Mouse (Mus musculus) heart, adult 18-20 months (tissue): ENCODE results near the gene U2af1l4. TPM values are rescaled to one million over a fixed set of nuclear protein-coding genes. Genes with fewer than 3 reads are reported as not detected.

Source experiments
- DNase-seq, 2 experiments: peaks; one replicate each; pipeline ENCODE4 v3.0.0; 2021 to 2022; ENCODE audit warnings: mixed read lengths in 1 of 2
- total RNA-seq, 2 experiments: library from RNA; stranded (reverse); gene quantifications; 2 replicates each; pipeline ENCODE4 v1.2.3; 2021

The U2af1l4 gene
- total RNA-seq, 2 experiments from 2014 or later: 61.2 to 65.9 TPM

DNA sequence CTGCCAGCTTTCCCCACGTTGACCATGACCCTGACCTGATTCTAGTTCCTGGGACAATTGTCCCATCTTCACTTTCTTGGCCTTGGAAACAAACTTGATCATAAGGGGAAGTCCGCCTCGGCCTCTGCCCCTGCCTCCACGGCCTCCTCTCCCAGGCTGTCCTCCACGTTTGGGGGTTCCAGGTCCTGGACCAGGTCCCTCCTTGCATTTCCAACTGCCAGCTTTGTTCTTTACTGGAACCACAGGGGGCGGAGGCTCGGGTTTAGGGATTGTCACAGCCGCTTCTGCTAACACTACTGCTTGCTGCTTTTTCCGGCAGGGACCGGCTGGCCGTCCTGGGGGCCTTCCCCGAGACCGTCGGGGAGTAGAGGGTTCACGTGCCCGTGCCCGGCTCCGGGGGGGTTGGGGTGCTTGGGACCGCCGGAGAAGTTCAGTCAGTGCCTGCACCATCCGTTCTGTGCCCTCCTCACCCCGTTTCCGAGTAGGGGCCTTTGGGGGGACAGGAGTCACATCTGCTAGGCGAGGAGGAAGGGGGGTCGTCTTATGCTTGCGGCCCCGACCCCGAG lies 23.4 kb downstream of the U2af1l4 start:
- DNase-seq: no peak

DNA sequence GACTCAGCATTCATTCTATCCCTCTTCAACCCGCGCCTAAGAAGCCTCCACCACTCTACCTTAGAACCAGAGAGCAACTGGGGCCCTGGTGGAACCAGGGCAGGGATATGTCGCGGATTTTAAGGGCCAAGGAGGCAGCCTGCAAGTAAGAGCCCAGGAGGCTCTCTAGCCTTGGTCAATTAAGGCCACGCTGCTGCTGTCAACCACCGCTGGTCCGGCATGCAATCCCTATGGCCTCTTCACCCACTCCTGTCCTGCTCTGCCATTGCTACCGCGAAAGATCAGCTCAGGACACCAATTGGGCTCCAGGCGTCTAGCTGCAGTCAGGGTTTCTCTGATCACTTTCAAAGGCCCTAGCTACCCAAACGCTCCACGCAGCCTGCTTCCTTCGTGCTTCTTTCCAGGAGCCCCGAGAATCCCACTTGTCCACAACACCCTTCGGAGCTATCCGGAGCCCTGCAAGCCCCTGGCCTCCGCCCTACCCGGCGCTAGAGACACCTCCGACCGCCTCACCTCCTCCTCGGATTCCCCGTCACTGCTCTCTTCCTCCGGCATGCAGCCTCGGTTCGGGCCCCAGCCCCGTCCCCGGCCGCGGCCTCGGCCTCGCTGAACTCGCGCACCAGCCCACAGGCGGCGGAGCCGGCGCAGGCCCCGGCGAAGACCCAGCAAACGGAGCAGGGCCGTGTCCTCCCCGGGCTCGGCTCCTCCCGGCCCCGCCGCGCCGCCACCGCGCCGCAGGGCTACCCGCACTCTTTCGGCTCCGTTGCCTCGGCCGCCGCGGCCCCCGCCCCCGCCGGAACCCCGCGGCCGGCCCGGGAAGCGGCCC lies 25.0 kb downstream of the U2af1l4 start:
- DNase-seq: peak in 1 of 2 experiments; percentile 66

DNA sequence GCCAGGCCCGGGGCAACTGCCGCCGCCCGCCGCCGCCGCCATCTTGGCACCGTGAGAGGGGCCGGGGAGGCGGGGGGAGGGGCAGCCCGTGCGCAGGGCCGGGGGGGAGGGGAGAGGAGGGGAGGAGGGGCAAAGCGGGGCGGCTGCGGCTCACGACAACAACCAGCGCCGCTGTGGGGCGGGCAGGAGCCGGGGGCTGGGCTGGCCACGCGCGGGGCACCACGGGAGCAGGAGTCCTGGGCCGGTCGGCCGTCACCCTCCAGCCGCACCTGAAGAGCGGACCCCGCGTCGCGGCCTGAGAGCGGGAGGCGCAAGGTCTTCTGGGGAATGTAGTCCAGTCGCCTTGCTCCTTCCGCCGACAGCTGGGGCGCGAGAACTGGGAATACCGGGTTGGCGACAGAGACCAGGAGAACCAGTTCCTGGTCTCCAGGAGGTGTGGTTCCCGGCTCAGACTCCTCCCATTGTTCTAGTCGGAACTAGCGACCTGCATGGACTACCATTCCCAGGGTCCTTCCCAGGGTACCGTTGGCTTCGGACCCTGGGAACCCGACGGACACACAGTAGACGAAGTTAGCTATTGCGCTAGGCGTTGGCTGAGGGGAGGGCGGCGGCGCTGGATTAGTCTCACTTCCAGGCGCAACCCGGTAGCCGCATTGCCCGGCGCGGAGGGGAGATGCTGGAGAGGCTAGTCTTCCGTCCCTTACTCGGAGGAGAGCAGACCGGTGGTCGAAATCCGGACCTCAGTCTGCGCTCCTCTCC lies 25.8 kb downstream of the U2af1l4 start, which contains the start of gene Kmt2b:
Gene Kmt2b (minus strand): TSS at position 51 of the 759 bp plus-strand sequence.
- DNase-seq: peak; percentile 96 to 99

DNA sequence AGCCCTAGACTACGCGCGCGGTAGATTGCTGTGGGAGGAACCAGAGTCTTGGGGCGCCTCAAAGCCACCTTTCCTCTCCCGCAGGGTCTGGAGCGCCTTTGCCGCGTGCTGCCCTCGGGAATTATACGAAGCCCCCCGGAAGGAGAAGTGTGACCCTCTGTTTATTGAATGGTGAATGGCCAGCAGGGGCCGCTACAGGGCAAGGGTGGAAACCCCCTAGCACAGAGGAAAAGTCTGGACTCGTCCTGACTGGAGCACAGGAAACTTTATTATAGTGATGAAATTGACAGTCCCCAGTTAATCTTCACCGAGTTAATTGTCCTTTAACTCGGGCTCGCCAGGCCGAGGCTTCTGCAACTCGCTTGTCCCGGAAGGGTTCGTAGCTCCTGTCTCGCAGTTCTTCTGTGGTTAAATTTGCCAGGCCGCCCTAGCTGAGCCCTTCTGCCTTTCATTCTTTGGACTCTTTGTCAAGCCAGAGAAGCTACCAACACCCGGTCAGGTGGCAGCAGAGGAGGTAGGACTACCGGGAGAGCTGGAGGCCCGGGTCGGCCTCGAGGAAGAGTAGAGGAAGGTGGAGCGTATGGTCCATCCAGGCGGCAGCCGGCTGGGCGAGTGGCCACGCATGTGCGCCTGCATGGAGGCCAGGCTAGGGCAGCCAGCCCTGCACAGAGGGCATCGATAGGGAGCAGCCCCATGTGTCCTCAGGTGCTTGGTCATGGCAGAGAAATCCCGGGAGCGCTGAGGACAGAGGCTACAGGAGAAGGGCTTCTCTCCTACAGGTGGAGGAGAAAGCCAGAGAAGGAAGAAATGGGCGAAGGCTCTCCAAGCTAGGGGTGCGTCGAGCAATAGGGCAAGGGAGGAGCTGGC lies 26.6 kb downstream of the U2af1l4 start:
- peak; percentile 85 to 94 for DNase-seq

DNA sequence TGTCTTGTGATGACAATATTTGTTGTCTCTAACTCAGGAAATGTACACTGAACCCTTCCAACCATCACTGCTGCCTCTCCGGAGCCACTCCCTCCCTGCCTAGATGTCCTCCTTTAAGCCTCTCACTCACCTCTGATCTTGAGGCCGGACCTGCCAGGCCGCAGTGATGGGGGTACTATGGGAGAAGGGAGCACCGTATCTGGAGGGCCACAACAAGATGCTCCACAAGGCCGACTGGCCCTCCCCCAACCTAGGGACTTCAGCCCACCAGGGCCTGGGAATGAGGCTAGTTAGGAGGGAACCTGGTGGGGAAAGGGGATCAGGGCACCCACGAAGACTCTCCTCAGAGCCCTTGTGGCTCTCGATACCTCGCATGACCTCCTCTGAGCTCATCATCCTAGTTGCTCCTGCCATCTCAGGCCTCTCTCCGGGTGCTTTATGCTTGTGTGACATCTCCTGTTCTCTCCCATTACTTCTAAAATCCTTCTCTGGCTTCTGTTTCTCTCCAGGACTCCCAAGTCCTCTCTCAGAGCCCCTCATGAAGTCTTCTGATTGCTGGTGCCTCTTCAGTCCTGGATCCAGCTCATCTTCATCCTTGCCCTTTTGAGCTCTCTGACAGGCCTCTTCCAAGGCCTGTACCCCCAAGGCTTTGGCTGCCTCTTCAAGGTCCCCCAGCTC lies 28.0 kb downstream of the U2af1l4 start:
- DNase-seq: no peak

DNA sequence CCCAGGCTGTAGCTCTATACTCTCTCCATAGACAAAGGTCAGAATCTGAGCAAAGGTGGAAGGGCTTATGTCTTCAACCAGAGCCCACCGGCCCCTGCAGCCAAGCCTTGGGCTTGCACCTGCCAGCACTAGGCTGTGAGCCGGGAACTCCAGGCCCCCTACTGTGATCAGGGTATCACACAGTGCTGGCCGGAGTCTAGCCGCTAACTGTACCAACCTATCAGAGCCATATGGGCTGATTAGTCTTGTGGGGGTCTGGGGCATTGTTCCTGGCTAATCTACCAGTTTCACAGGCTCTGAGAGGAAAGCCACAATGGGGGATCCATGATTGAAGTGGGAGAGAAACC lies 28.5 kb downstream of the U2af1l4 start:
- DNase-seq: no peak

DNA sequence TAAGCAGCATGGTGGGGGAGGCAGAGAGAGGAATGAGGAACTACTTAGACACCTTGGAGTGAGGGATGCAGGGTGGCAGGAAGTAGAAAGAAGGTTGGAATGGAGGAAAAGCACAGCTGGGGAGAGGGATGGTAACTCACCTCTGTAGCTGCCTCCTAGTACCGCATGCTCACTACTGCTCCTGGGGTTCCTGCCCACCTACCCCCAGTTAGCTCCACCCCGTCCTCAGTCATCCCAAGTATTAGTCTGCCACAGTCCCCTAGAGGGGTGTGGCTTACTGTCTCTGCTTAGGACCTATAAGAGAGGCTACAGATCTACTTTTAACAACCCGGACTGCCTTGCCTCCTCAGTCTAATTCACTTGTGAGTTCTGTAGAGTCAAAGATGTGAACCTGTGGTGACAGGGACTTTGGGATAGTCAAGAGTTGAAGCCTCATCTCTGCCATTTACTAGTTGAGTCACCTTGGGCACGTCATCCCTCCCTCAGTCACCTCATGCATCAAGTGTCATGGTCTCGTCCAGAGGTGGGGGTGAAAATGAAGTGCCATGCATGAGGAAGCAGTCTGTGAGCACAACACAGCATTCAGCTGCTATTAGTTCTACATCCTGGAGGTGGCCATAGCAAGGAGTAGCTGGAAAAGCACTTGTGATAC lies 29.8 kb downstream of the U2af1l4 start:
- no peak for DNase-seq

DNA sequence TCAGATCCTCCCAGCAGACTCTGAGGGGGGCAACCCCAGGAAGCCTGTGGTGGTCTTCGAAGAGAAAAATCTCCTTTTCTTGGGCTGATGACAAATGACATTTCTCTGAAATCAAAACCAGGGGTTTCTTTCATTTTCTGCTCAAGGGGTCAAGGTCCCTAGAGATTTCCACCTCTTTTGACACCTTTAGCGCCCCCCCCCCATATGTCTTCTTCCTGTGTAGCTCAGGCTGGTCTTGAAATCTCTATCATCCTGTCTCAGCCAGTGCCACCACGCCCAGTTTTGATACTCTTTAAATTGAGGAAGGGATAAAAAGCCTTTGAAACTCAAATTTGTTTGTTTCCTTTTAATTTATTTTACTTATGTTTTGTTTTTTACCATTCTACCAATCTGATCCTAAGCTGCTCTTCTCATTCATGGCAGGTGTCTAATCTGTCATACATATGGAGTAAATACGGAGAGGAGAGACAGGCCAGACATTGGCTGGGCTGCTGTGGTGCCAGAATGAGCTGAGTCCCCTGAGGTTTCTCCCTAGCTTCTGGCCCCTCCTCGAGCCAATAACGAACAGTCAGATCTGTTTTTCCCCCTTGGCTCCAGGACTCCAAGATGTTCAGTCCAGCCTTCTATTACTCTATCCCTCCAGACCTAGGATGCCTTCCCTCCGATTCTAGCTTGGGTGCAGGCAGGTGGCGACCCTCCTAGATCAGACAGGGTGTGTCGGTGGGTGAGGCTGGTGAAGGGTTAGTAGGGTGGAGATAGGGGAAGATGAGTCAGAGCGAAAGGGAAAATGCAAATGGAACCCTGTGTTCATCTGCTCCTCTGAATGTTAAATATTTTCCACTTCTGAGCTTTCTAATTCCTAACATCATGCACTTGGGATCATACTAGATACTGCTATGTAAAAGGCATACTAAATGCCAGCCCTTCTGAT lies 30.7 kb downstream of the U2af1l4 start:
- DNase-seq: no peak

DNA sequence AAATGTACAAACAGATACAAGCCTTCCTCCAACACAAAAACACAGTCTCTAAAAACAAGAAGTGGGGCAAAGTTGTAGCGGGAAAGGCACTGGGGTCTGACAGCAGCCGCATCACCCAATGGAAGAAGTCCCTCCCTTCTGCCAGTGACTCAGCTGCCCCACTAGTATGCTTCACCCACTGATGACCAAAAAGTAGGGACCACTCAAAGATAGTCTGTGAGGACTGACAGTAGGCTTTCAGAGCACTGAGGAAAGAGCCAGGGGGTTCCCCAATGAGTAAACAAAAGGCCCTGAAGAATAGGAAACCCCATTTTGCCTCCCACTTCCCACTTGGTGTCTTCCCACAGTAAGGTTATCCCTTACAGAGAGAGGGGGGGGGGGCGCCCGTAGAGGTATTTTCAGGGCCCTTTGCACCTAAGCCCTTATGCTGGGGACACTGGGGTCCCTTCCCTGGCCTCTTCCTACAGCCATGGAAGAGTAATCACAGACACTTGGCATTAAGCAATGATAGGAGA lies 31.5 kb downstream of the U2af1l4 start:
- DNase-seq: no peak

DNA sequence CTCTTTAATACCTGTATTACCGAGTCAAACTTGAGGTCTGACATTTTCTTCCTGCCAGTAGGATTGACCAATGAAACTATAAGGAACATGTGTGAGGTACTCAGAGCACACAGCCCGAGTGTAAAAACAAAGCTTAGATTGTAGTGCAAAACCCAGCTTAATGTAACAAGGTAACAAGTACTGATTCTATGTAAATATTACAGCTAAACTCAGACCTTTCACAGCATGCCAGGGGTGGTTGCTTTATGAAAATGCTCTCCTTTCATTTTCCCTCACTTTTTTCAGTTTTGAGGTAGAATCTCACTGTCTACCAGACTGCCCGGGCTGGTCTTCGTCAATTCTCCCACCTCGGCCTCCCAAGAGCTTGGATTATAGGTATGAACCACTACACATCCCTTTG lies 33.0 kb downstream of the U2af1l4 start:
- DNase-seq: no peak

DNA sequence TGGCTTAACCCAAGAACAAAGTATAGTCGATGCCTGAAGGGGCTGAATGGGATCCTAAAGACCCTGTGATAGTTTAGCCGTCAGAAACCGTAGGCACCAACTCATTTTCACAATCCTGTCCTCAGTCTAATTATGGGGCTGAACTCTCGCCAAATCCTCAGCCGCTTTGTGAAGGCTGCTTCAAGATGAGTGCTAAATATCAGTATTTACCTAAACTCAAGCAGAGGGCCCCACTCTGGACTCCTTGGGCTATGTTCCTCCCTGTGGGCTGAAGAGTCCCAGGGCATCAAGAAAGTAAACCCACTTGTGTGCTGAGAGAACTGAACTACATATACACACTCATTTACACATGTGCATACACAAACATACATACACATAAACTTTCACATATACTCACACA lies 33.7 kb downstream of the U2af1l4 start:
- DNase-seq: no peak

DNA sequence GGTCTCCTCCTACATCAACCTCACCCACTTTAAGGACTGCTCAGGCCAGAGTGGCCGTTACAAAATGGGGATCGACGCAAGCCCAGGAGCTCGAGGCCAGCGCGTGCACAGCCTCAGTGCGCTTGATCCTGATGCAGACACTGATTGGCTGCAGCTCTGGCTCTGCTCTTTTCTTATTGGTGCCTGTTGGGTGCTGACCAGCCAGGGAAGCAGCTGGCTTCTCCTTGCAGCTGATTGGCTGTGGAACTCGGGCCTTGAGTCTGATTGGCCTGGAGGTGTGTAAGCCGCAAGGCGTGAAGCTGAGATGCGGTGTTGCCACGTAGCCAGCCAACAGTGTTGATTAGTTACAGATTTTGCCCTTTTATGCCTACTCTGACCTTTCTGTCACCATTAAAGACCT lies 35.7 kb downstream of the U2af1l4 start, which contains the start of gene Zbtb32:
Gene Zbtb32 (minus strand): TSS at position 124 of the 400 bp plus-strand sequence.
- DNase-seq: no peak

DNA sequence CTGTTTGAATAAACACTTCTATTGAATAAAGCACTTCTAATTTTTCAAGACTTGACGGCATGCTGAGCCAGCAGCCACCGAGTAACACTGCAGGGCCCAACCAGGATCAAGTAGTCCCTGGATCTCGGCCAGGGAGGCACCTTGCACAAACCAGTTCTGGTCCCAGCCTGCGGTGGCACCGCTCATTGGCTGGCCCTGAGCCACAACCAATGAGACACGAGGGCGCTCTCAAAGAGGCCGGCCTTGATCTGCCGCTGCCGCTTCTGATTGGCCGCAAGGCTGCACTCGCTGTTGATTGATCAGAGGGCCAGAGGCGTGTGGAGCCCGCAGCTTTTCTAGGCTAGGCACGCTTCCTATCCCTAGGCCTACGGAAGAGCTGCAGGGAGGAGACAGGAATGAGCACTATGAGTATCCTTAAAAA lies 36.8 kb downstream of the U2af1l4 start:
- DNase-seq: peak; percentile 82 to 89

DNA sequence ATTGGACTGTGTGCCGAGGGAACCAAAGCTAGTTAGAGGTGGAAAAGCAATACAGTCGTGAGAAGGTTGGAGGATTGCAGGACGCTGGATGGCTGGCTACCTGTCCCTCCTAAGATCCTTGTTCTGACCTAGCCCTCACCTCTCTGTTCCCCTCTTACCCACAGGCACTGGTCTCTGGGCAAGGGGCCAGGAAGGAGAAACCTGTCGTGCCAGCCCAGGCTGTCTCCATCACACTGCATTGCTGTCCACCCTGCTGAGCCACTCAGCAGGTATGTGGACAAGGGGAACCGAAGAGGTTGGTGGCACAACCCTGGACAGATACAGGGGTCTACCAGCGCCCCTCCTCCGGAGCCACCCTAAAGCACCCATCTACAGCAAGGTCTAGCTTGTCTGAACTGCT lies 37.5 kb downstream of the U2af1l4 start:
- no peak for DNase-seq

DNA sequence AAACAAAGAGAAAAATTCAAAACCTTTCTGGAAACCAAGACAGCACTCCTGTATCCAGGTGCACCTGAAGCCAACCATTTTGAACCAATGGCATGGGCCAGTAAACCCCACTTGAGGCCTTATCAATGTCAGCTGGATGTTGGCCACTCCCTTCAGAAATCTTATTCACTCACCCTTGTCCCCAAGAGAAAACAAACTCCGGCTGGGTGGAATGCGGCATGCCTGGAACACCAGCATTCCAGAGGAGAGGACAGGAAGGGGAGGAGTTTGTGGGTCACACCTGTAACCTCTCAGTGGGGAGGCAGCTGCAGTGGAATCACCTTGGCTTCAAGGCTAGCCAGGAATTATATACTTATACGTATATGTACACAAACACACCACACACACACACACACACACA lies 39.5 kb downstream of the U2af1l4 start:
- DNase-seq: no peak

DNA sequence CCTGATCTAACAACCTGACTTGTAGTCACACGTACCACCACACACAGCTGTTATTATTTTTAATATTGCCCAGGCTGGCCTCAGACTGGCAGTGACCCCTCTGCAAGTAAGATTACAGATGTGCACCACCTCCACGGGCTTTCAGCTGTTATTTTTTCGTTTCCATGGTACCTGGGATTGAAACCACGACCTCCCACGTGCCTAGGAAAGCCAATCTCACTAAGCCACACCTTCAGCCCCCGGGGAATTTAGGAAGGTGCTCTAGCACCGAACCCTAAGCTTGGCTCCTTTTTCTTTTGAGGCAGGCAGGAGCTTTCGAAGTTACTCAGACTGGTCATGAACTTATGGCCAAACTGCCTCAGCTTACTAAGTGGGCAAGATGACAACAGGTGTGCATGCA lies 41.3 kb downstream of the U2af1l4 start:
- DNase-seq: no peak

DNA sequence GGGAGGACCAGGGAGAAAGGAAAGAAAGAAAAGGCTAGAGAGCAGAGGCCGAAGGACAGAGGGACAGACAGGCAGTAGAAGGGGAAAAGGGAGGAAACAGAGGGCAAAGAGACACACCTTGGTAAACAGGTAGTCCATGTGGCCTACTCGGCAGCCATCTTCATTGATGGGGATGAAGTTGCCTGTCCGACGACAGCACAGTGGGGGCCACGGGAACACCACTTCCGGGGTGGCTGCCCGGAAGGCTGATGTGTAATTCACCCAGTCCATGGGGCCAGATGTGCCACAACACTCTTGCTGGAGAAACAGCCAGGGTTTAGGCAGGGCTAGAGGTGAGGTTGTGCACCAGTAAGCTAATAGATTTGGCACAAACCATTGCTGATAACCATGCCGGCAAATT lies 41.8 kb downstream of the U2af1l4 start:
- DNase-seq: no peak

DNA sequence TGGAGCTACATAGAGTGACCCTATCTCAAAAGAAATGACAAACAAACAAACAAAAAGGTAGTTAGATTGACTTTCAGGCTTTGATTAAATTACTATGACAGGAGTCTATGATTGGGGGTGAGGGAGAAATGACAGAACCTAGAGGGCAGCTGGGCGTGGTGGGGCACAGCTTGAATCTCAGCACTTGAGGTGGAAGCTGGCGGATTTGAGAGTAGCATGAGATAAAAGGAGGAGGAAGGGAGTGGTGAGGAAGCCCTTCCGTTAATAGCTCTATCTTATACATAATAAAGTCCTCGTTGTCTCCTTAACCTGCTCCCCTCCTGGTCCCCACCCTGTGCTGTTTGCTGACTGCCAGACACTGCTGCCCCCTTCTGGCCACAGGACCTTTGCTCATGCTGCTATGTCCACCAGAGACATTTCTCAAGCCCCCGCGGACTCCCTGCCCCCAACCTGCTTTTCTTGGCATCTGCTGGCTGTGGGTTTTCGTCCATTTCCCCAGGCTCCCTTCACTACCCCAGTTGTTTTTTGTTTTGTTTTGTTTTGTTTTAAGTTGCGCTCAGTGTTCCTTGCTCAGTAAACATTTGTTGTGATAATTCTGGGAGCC lies 44.7 kb downstream of the U2af1l4 start:
- peak; percentile 39 to 57 for DNase-seq

DNA sequence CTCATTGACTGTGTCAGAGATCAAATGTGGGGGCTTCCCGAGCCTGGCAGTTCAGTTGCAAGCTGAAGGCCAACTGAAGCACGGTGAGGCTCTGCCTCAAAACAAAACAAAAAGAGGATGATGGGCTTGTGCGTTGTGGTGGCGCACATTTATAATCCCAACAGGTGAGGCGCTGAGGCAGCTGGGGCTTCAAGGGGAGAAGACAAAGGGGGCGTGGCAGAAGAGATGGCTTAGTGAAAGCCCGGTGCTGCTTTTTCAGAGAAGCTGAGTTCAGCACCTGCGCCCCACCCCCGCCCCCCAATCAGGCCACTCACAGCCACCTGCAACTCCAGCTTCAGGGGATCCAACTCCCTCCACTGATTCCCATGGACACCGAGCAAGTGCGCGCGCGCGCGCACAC lies 45.4 kb downstream of the U2af1l4 start:
- no peak for DNase-seq
